Mouse (Mus musculus): ENCODE measurements around the gene Sftpd. TPM values are rescaled to one million over a fixed set of nuclear protein-coding genes. Genes with fewer than 3 reads are reported as not detected.
A peak's percentile ranks its signal among the peaks of the same experiment; 100 is the strongest.

Gene Sftpd
- polyA plus RNA-seq, 1 experiment from 2014 or later = not detected

DNA sequence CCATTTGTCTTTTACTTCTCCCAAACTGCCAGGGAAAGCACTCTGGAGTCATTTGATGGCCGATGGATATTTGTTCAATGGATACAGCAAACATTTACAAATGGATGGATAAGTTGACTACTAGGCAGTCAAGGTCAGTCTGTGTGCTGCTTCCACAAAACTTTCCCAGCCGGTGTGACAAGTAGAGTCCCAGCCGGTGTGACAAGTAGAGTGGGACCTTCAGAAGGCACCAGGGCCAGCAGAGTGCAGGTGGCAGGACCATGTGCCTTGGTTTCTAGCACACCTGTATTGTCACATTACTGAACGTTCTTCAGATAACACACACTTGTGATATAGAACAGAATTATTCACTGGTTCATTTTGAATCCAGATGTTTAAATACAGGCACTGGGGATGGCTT is 24.9 kb downstream of the Sftpd start:
- 88% methylated on average over 4 of the region's 4 CpGs for WGBS
- H3K27ac ChIP-seq (ENCODE audit: low read depth, low read length) = no peak overlapping the region
- no peak overlapping the region for H3K9ac ChIP-seq (replicated peaks; ENCODE audit: low read depth, low read length)
- no peak overlapping the region for H3K4me3 ChIP-seq (ENCODE audit: low read depth, low read length)
- H3K4me2 ChIP-seq (ENCODE audit: low read depth, low read length) = no peak overlapping the region
- H3K27me3 ChIP-seq (ENCODE audit: control insufficient read depth, insufficient read depth, low read length) = no peaks in the 10 kb centered on the region
- H3K4me1 ChIP-seq (ENCODE audit: control insufficient read depth, insufficient read depth, low read length) = no peaks in the 10 kb centered on the region
- ATAC-seq (ENCODE audit: low read depth) = no peak
- no peaks in the 10 kb centered on the region for H3K9me3 ChIP-seq (ENCODE audit: control insufficient read depth, low read length)
- H3K36me3 ChIP-seq (ENCODE audit: control insufficient read depth, insufficient read depth, low read length) = no peaks in the 10 kb centered on the region

DNA sequence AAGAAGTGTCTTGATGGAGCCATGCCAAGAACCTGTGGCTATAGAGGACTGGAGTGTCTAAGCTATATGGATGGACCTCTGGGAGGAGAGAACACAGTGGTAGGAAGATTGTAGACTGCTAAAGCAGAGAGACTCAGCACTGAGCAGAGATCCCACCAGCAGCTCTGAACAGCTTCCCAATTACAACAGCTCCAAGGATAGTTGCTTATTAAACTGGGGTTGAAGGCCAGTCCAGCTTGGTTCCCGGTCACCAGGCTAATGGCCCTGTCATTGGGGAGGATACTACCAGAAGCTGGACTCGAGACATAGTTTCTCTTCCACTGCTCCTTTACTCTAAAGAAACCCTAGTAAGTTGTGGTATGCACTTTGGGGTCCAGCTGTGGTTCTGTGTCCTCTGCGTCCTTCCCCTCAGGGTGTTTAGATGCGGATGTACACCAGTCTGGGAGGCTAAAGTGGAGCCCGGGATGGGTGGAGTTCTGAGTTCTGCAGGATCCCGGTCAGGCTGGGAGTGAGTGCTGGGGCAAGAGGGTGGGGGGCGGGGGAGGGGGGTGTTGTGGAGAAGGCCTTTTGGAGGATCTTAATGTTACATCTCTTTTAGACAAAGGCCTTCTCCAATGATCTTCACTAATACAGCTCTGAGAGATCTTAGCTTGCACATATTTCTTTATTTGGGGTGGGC is 33.6 kb downstream of the Sftpd start, which contains the start of gene Mbl1:
Gene Mbl1 (plus strand): TSS at position 239 of the 679 bp plus-strand sequence.
- H3K4me3 ChIP-seq (ENCODE audit: low read depth, low read length) = no peak within 1 kb of the TSS
- H3K27me3 ChIP-seq (ENCODE audit: control insufficient read depth, insufficient read depth, low read length) = no peaks in the 10 kb centered on the region
- no peaks in the 10 kb centered on the region for H3K9me3 ChIP-seq (ENCODE audit: control insufficient read depth, low read length)
- H3K27ac ChIP-seq (ENCODE audit: low read depth, low read length) = no peak within 1 kb of the TSS
- WGBS = 87% methylated on average over 7 of the region's 7 CpGs
- ATAC-seq (ENCODE audit: low read depth) = no peak
- no peak within 1 kb of the TSS for H3K9ac ChIP-seq (replicated peaks; ENCODE audit: low read depth, low read length)
- H3K4me2 ChIP-seq (ENCODE audit: low read depth, low read length) = no peak within 1 kb of the TSS
- H3K36me3 ChIP-seq (ENCODE audit: control insufficient read depth, insufficient read depth, low read length) = no peaks in the 10 kb centered on the region
- H3K4me1 ChIP-seq (ENCODE audit: control insufficient read depth, insufficient read depth, low read length) = no peaks in the 10 kb centered on the region

DNA sequence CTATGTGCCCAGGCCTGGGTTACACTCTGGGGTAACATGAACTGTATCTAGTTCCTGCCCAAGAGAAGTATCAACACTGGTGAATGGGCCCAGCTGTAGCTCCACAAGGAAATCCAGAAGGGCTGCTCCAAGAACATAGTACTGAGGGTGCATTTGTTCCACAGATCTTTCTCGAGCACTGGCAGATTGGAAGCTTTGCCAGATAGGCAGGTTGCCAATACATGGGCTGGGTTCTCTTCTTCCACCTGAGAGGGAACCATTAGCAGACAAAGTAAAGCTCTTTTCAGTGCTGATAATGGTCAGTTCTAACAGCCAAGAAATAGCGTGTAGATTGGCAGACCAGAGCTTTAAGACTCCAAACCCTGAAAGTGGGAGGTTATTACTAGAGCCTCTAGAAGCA is 37.6 kb downstream of the Sftpd start:
- no peak for ATAC-seq (ENCODE audit: low read depth)
- Histone ChIP-seq H3K36me3 (ENCODE audit: control insufficient read depth, insufficient read depth, low read length) (no peaks in the 10 kb centered on the region), H3K4me2 (ENCODE audit: low read depth, low read length) (no peak overlapping the region), H3K9ac (replicated peaks; ENCODE audit: low read depth, low read length) (no peak overlapping the region), H3K9me3 (ENCODE audit: control insufficient read depth, low read length) (no peaks in the 10 kb centered on the region), H3K4me1 (ENCODE audit: control insufficient read depth, insufficient read depth, low read length) (no peaks in the 10 kb centered on the region), H3K4me3 (ENCODE audit: low read depth, low read length) (no peak overlapping the region), H3K27ac (ENCODE audit: low read depth, low read length) (no peak overlapping the region), H3K27me3 (ENCODE audit: control insufficient read depth, insufficient read depth, low read length) (no peaks in the 10 kb centered on the region)
- 81% methylated on average over 2 of the region's 2 CpGs for WGBS

DNA sequence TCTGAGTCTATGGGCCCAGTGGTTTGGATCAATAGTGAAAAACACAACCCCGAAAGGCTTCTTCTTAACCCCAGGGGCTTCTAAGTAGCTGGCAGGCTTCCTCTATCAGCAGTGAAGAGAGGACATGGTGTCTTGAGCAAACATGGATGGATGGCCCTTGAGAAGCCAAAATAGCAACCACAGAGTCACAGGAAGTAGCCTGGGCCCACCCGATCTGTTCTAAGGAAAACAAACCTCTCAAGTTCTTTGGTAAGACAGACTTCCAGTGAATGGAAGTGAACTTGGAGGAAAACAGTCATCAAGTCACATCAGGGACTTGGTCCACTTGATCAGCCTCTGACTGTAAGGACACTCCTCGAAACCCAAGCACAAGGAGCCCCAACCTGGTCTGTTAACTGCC is 38.0 kb downstream of the Sftpd start:
- Histone ChIP-seq H3K9ac (replicated peaks; ENCODE audit: low read depth, low read length) (no peak overlapping the region), H3K4me3 (ENCODE audit: low read depth, low read length) (no peak overlapping the region), H3K4me1 (ENCODE audit: control insufficient read depth, insufficient read depth, low read length) (no peaks in the 10 kb centered on the region), H3K4me2 (ENCODE audit: low read depth, low read length) (no peak overlapping the region), H3K9me3 (ENCODE audit: control insufficient read depth, low read length) (no peaks in the 10 kb centered on the region), H3K27me3 (ENCODE audit: control insufficient read depth, insufficient read depth, low read length) (no peaks in the 10 kb centered on the region), H3K27ac (ENCODE audit: low read depth, low read length) (no peak overlapping the region), H3K36me3 (ENCODE audit: control insufficient read depth, insufficient read depth, low read length) (no peaks in the 10 kb centered on the region)
- ATAC-seq (ENCODE audit: low read depth) = no peak
- 85% methylated on average over 3 of the region's 3 CpGs for WGBS

DNA sequence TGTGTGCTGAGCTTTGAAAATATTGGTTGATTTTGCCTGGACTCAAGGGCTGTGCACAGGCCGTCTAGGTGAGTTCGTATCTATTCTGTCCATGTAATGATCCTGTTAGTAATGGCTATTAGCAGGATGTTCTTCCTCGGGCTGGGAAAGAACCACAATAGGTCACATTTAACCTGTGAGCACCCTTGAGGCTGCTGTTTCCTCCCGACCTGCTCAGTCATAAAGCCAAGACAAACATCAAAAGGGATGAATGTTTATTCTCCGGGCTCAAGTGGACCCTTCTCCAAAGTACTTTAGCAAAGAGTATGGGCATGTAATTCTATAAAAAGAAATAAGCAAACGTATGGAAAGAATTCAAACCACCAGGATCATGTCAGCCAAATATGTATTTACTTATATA is 38.9 kb downstream of the Sftpd start:
- Histone ChIP-seq H3K9me3 (ENCODE audit: control insufficient read depth, low read length) (no peaks in the 10 kb centered on the region), H3K36me3 (ENCODE audit: control insufficient read depth, insufficient read depth, low read length) (no peaks in the 10 kb centered on the region), H3K4me2 (ENCODE audit: low read depth, low read length) (no peak overlapping the region), H3K4me3 (ENCODE audit: low read depth, low read length) (no peak overlapping the region), H3K27ac (ENCODE audit: low read depth, low read length) (no peak overlapping the region), H3K27me3 (ENCODE audit: control insufficient read depth, insufficient read depth, low read length) (no peaks in the 10 kb centered on the region), H3K4me1 (ENCODE audit: control insufficient read depth, insufficient read depth, low read length) (no peaks in the 10 kb centered on the region), H3K9ac (replicated peaks; ENCODE audit: low read depth, low read length) (no peak overlapping the region)
- no peak for ATAC-seq (ENCODE audit: low read depth)
- 70% methylated on average over 6 of the region's 6 CpGs for WGBS

DNA sequence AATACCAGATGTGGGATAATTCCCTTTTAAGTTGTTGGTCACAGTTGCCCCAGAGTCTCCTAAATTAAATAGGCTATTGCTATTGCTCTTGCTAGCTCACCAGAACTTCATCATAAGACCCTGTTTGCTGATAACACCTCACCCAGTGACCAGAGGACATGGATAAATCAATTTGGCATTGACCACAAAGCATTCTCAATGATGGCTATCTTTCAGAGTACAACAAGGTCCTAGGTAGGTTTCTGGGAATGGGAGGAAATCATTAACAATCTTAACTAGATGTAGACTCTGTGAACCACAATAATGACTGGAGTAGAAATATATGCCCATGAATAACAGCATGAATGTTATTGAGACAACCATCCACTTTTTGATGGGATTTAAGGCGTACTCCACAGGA is 44.3 kb downstream of the Sftpd start:
- H3K4me3 ChIP-seq (ENCODE audit: low read depth, low read length) = no peak overlapping the region
- ATAC-seq (ENCODE audit: low read depth) = no peak
- no peaks in the 10 kb centered on the region for H3K36me3 ChIP-seq (ENCODE audit: control insufficient read depth, insufficient read depth, low read length)
- no peaks in the 10 kb centered on the region for H3K27me3 ChIP-seq (ENCODE audit: control insufficient read depth, insufficient read depth, low read length)
- no peaks in the 10 kb centered on the region for H3K9me3 ChIP-seq (ENCODE audit: control insufficient read depth, low read length)
- WGBS = 94% methylated on average over 1 of the region's 1 CpGs
- no peak overlapping the region for H3K27ac ChIP-seq (ENCODE audit: low read depth, low read length)
- H3K9ac ChIP-seq (replicated peaks; ENCODE audit: low read depth, low read length) = no peak overlapping the region
- H3K4me2 ChIP-seq (ENCODE audit: low read depth, low read length) = no peak overlapping the region
- no peaks in the 10 kb centered on the region for H3K4me1 ChIP-seq (ENCODE audit: control insufficient read depth, insufficient read depth, low read length)

DNA sequence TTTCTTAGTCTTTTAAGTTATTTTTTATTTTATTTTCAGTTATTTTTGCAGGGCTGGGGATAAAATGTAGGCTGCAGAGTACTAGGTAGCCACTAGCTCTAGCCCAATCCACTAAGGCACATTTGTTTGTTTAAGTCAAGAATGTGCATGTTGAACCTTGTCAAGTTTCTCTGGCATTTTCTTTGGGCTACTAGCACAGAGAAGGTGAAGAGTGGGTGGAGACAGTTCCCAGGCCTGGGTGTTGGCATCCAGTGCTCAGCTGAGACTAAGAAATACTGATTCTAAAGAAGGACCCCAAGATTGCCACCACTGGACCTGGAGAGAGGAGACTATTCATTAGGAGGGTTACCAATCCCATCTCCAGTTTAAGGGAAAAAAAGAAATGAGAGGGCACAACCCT is 47.9 kb downstream of the Sftpd start:
- Histone ChIP-seq H3K9ac (replicated peaks; ENCODE audit: low read depth, low read length) (no peak overlapping the region), H3K27me3 (ENCODE audit: control insufficient read depth, insufficient read depth, low read length) (no peaks in the 10 kb centered on the region), H3K4me2 (ENCODE audit: low read depth, low read length) (no peak overlapping the region), H3K4me3 (ENCODE audit: low read depth, low read length) (no peak overlapping the region), H3K36me3 (ENCODE audit: control insufficient read depth, insufficient read depth, low read length) (no peaks in the 10 kb centered on the region), H3K27ac (ENCODE audit: low read depth, low read length) (no peak overlapping the region), H3K9me3 (ENCODE audit: control insufficient read depth, low read length) (no peaks in the 10 kb centered on the region), H3K4me1 (ENCODE audit: control insufficient read depth, insufficient read depth, low read length) (no peaks in the 10 kb centered on the region)
- ATAC-seq (ENCODE audit: low read depth) = no peak

DNA sequence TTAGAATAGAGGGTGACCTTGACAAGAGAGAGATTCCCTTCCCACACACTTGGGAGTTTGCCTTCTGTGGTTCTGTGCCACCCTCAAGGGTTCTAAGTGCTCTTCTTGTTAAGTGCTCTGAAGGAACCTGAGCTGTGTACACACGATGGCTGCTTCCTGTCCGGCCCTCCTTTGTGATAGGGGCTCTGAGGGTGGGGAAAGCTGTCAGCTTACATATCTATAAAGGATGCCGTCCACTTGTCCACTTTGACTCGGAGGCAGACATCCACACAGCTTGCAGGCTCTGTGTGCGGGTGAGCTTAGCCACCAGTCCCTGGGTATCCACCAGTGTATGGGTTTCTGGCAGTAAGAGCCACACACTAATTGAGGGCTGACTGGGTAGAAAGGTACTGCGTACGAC is 53.4 kb downstream of the Sftpd start, which contains the start of gene Sftpa1:
Gene Sftpa1 (plus strand): TSS at position 243 of the 400 bp plus-strand sequence.
- Histone ChIP-seq H3K9ac (replicated peaks; ENCODE audit: low read depth, low read length) (no peak within 1 kb of the TSS), H3K4me3 (ENCODE audit: low read depth, low read length) (no peak within 1 kb of the TSS), H3K9me3 (ENCODE audit: control insufficient read depth, low read length) (no peaks in the 10 kb centered on the region), H3K4me1 (ENCODE audit: control insufficient read depth, insufficient read depth, low read length) (no peaks in the 10 kb centered on the region), H3K27ac (ENCODE audit: low read depth, low read length) (no peak within 1 kb of the TSS), H3K4me2 (ENCODE audit: low read depth, low read length) (no peak within 1 kb of the TSS), H3K27me3 (ENCODE audit: control insufficient read depth, insufficient read depth, low read length) (no peaks in the 10 kb centered on the region), H3K36me3 (ENCODE audit: control insufficient read depth, insufficient read depth, low read length) (no peaks in the 10 kb centered on the region)
- ATAC-seq (ENCODE audit: low read depth) = no peak
- WGBS = 90% methylated on average over 7 of the region's 7 CpGs

DNA sequence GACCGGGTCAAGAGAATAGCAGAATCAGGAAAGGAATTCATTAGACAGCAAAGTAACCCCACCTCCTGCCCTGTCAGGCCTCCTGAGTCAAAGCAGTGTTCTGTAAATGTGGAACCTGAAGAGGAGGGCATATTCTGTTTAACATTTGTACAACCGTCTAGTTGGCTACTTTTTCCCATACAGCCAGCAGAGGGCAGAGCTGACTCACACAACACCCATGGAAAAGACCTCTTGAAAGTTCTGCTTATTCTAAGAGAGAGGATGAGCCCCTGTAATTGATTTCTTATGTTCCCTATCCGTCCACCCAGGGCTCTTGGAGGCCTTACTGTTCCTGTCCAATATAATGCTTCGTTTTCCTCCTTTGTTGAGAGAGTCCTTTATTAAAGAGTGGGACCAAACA is 57.0 kb downstream of the Sftpd start:
- Histone ChIP-seq H3K27me3 (ENCODE audit: control insufficient read depth, insufficient read depth, low read length) (no peaks in the 10 kb centered on the region), H3K9ac (replicated peaks; ENCODE audit: low read depth, low read length) (no peak overlapping the region), H3K4me3 (ENCODE audit: low read depth, low read length) (no peak overlapping the region), H3K27ac (ENCODE audit: low read depth, low read length) (no peak overlapping the region), H3K9me3 (ENCODE audit: control insufficient read depth, low read length) (no peaks in the 10 kb centered on the region), H3K36me3 (ENCODE audit: control insufficient read depth, insufficient read depth, low read length) (no peaks in the 10 kb centered on the region), H3K4me1 (ENCODE audit: control insufficient read depth, insufficient read depth, low read length) (no peaks in the 10 kb centered on the region), H3K4me2 (ENCODE audit: low read depth, low read length) (no peak overlapping the region)
- ATAC-seq (ENCODE audit: low read depth) = peak; percentile 78
- 27% methylated on average over 4 of the region's 4 CpGs for WGBS
